In genomic region chr10:81191342-81191982, GRCm38 (mm10) we compare ENCODE assay signal across 10 mouse cellular contexts. TPM values are rescaled to one million over a fixed set of nuclear protein-coding genes. Genes with fewer than 3 reads are reported as not detected.
A peak's percentile ranks its signal among the peaks of the same experiment; 100 is the strongest.
DNase-seq lines count a peak whose midpoint lies in the region; ATAC-seq and TF ChIP-seq lines count a peak whose summit lies in the region.
"Had no signal": no experiment of that assay in that cellular context is flagged by ENCODE, and none has a peak within 500 bp of the region (broad histone marks: within the 10 kb centered on the region; RNA-seq: fewer than 3 reads in every experiment).

No protein-coding gene starts in this region.

- H3K27me3 ChIP-seq in embryonic facial prominence, embryonic 10.5 days (replicated peaks; ENCODE audit: low read depth, poor library complexity, severe bottlenecking), result peaks cover 38% of the 10 kb centered on the region
- H3K27me3 ChIP-seq in hindbrain, embryonic 11.5 days (ENCODE audit: control insufficient read depth, insufficient read depth, low read length), result peaks cover 23% of the 10 kb centered on the region
- H3K27me3 ChIP-seq in liver, postnatal 0 days (ENCODE audit: insufficient read depth, low read length), result peaks cover 23% of the 10 kb centered on the region
- H3K27me3 ChIP-seq: Patski had no signal

- H3K9ac ChIP-seq in hindbrain, embryonic 11.5 days (ENCODE audit: low read depth, low read length), result no peak overlapping the region
- H3K9ac ChIP-seq in liver, postnatal 0 days (replicated peaks), result no peak overlapping the region; the same call in 1 of the 2 replicates

- intact Hi-C loops in heart, postnatal 14 days (cut with DNase I), result no loop called here

- H3K27ac ChIP-seq in embryonic facial prominence, embryonic 10.5 days (replicated peaks), result no peak overlapping the region; the same call in 1 of the 2 replicates
- H3K27ac ChIP-seq in hindbrain, embryonic 11.5 days (ENCODE audit: low read depth, low read length), result no peak overlapping the region
- peak overlapping the region; percentile 89 for H3K27ac ChIP-seq in liver, postnatal 0 days (ENCODE audit: low read depth)

- DNase-seq in heart, adult 11 months, result peak; percentile 96
- no peak for DNase-seq in heart, postnatal 14 days
- no peak for DNase-seq in embryonic facial prominence, embryonic 10.5 days (ENCODE audit: low spot score)
- no peak for DNase-seq in hindbrain, embryonic 11.5 days (ENCODE audit: low spot score)
- peak; percentile 27 for DNase-seq in liver, postnatal 0 days
- DNase-seq in urinary bladder, adult 18-20 months (ENCODE audit: low spot score in 2 of 2), result no peak
- DNase-seq in right cerebral cortex, adult 2 months (ENCODE audit: low spot score in 2 of 2), result no peak
- DNase-seq in right cerebral cortex, postnatal 25 days, result no peak

- no peak for ATAC-seq in hindbrain, embryonic 11.5 days (ENCODE audit: low FRiP score)
- ATAC-seq in liver, postnatal 0 days, result no peak
- ATAC-seq: Patski had no signal

- TF ChIP-seq CTCF in liver, postnatal 0 days (IDR thresholded peaks at IDR 0.05; ENCODE audit: low read depth), result no peak

- no peak for TF ChIP-seq EP300 in liver, postnatal 0 days (IDR thresholded peaks at IDR 0.05; ENCODE audit: low read depth)

- H3K9me3 ChIP-seq in embryonic facial prominence, embryonic 10.5 days, result no peaks in the 10 kb centered on the region
- H3K9me3 ChIP-seq in hindbrain, embryonic 11.5 days (ENCODE audit: control insufficient read depth, low read length), result no peaks in the 10 kb centered on the region
- no peaks in the 10 kb centered on the region for H3K9me3 ChIP-seq in liver, postnatal 0 days (ENCODE audit: low read length)

- H3K4me2 ChIP-seq in hindbrain, embryonic 11.5 days (replicated peaks; ENCODE audit: low read depth, low read length), result peak overlapping the region; percentile 96
- H3K4me2 ChIP-seq in liver, postnatal 0 days (ENCODE audit: low read depth, low read length), result peak overlapping the region; percentile 88

- peaks cover 45% of the 10 kb centered on the region for H3K36me3 ChIP-seq in embryonic facial prominence, embryonic 10.5 days (replicated peaks)
- H3K36me3 ChIP-seq in hindbrain, embryonic 11.5 days (ENCODE audit: control insufficient read depth, insufficient read depth, low read length), result 0 out of 2 replicates have a peak, but pooled peaks cover 2% of the 10 kb centered on the region
- H3K36me3 ChIP-seq in liver, postnatal 0 days (replicated peaks; ENCODE audit: insufficient read depth, low read length), result peaks cover 12% of the 10 kb centered on the region; the same call in 1 of the 2 replicates

- peak overlapping the region; percentile 75 for H3K4me3 ChIP-seq in embryonic facial prominence, embryonic 10.5 days
- H3K4me3 ChIP-seq in hindbrain, embryonic 11.5 days (ENCODE audit: low read depth, low read length), result no peak overlapping the region; the same call in 1 of the 2 replicates
- H3K4me3 ChIP-seq in liver, postnatal 0 days (ENCODE audit: low read depth, low read length), result no peak overlapping the region

- H3K4me1 ChIP-seq in embryonic facial prominence, embryonic 10.5 days, result peaks cover 39% of the 10 kb centered on the region
- H3K4me1 ChIP-seq in hindbrain, embryonic 11.5 days (replicated peaks; ENCODE audit: control insufficient read depth, insufficient read depth, low read length), result peaks cover 8% of the 10 kb centered on the region
- H3K4me1 ChIP-seq in liver, postnatal 0 days (ENCODE audit: insufficient read depth), result peaks cover 34% of the 10 kb centered on the region

- WGBS in embryonic facial prominence, embryonic 10.5 days, result 92% methylated on average over 18 of the region's 18 CpGs
- WGBS in hindbrain, embryonic 11.5 days, result 88% methylated on average over 18 of the region's 18 CpGs
- 62% methylated on average over 18 of the region's 18 CpGs for WGBS in liver, postnatal 0 days (ENCODE audit: insufficient replicate concordance)

RNA-seq across cellular contexts. Expression of gene 4930442H23Rik, which starts 7.8 kb away (rescaled TPM):
- total RNA-seq in heart, postnatal 14 days (2021), result not detected
- not detected in 2 replicates for polyA plus RNA-seq in embryonic facial prominence, embryonic 10.5 days (2016; fragmentation: Nextera tagmentation; extraction: Ambion mirVana)
- not detected in 2 replicates for polyA plus RNA-seq in hindbrain, embryonic 11.5 days (2014; fragmentation: Nextera tagmentation; extraction: Ambion mirVana)
- polyA plus RNA-seq in liver, postnatal 0 days (2015; fragmentation: Nextera tagmentation; extraction: Ambion mirVana), result not detected in 2 replicates
- polyA plus RNA-seq: intestine, embryonic 14.5 days had no signal

RNA-seq across cellular contexts. Expression of gene Dapk3, which starts 8.7 kb away (rescaled TPM):
- 10 to 100 TPM; 28.4 to 29.2 TPM for total RNA-seq in heart, postnatal 14 days (2021)
- polyA plus RNA-seq in embryonic facial prominence, embryonic 10.5 days (2016; fragmentation: Nextera tagmentation; extraction: Ambion mirVana), result 51.5 and 53.2 TPM in 2 replicates
- polyA plus RNA-seq in hindbrain, embryonic 11.5 days (2014; fragmentation: Nextera tagmentation; extraction: Ambion mirVana), result 49.9 and 53.3 TPM in 2 replicates
- 15.3 and 17.2 TPM in 2 replicates for polyA plus RNA-seq in liver, postnatal 0 days (2015; fragmentation: Nextera tagmentation; extraction: Ambion mirVana)

RNA-seq across cellular contexts. Expression of gene Nmrk2, which starts 10.4 kb away (rescaled TPM):
- 1 to 10 TPM; 3.6 to 9.8 TPM for total RNA-seq in heart, postnatal 14 days (2021)
- not detected in 2 replicates for polyA plus RNA-seq in embryonic facial prominence, embryonic 10.5 days (2016; fragmentation: Nextera tagmentation; extraction: Ambion mirVana)
- polyA plus RNA-seq in hindbrain, embryonic 11.5 days (2014; fragmentation: Nextera tagmentation; extraction: Ambion mirVana), result 0.08 TPM in 1 of 2 replicates, not detected in the other
- polyA plus RNA-seq in liver, postnatal 0 days (2015; fragmentation: Nextera tagmentation; extraction: Ambion mirVana), result not detected in 2 replicates

RNA-seq across cellular contexts. Expression of gene Eef2, which starts 15.0 kb away (rescaled TPM):
- total RNA-seq in heart, postnatal 14 days (2021), result 1,000 to 10,000 TPM; 1,113 to 1,165 TPM
- 564 and 572 TPM in 2 replicates for polyA plus RNA-seq in embryonic facial prominence, embryonic 10.5 days (2016; fragmentation: Nextera tagmentation; extraction: Ambion mirVana)
- polyA plus RNA-seq in hindbrain, embryonic 11.5 days (2014; fragmentation: Nextera tagmentation; extraction: Ambion mirVana), result 380 and 413 TPM in 2 replicates
- 310 and 313 TPM in 2 replicates for polyA plus RNA-seq in liver, postnatal 0 days (2015; fragmentation: Nextera tagmentation; extraction: Ambion mirVana)

RNA-seq across cellular contexts. Expression of gene Pias4, which starts 23.7 kb away (rescaled TPM):
- 10 to 100 TPM; 15.2 to 18.3 TPM for total RNA-seq in heart, postnatal 14 days (2021)
- 62.2 and 66.3 TPM in 2 replicates for polyA plus RNA-seq in embryonic facial prominence, embryonic 10.5 days (2016; fragmentation: Nextera tagmentation; extraction: Ambion mirVana)
- polyA plus RNA-seq in hindbrain, embryonic 11.5 days (2014; fragmentation: Nextera tagmentation; extraction: Ambion mirVana), result 52.7 and 54.1 TPM in 2 replicates
- polyA plus RNA-seq in liver, postnatal 0 days (2015; fragmentation: Nextera tagmentation; extraction: Ambion mirVana), result 14.6 and 16.1 TPM in 2 replicates

Comparison
In these comparisons a context has a peak if more than half of its experiments do, and no peak if none do; other contexts are left out.
1. DNase-seq: peak in heart, adult 11 months (single experiment) and liver, postnatal 0 days (single experiment); none in heart, postnatal 14 days (0 of 2), embryonic facial prominence, embryonic 10.5 days (single experiment), hindbrain, embryonic 11.5 days (single experiment), urinary bladder, adult 18-20 months (0 of 2), right cerebral cortex, adult 2 months (0 of 2) and right cerebral cortex, postnatal 25 days (single experiment).